Mouse (Mus musculus) MEL (cell line): ENCODE data around the gene Rin2. TPM values are rescaled to one million over a fixed set of nuclear protein-coding genes. Genes with fewer than 3 reads are reported as not detected.

Source experiments
- DNase-seq: peaks from one replicate; pipeline ENCODE4 v3.0.0; 2011; ENCODE audit warnings: low read depth, low spot score
- H3K27ac ChIP-seq: 2 replicates; pipeline ENCODE4 v1.5.1; 2012; ENCODE audit warnings: low read depth, mild to moderate bottlenecking, control low read depth, low read length, moderate library complexity; ENCODE audit not compliant: control insufficient read depth
- H3K27me3 ChIP-seq, 2 experiments: fragments of 150-350 bp in 1 of 2; sonication (generic) in 1 of 2; 2 replicates each; pipeline ENCODE4 v1.6.1; 2012; ENCODE audit warnings: low read length in 2 of 2, mild to moderate bottlenecking in 2 of 2, improper control_type of control experiment in 1 of 2, moderate library complexity in 1 of 2; ENCODE audit not compliant: insufficient read depth in 2 of 2, control insufficient read depth in 1 of 2
- H3K36me3 ChIP-seq, 2 experiments: 2 replicates each; pipeline ENCODE4 v1.6.1; 2012 to 2014; ENCODE audit warnings: low read length in 2 of 2, improper control_type of control experiment in 1 of 2, inconsistent platforms in 1 of 2, mild to moderate bottlenecking in 1 of 2; ENCODE audit not compliant: insufficient read depth in 2 of 2, control insufficient read depth in 1 of 2
- H3K4me1 ChIP-seq, 2 experiments: fragments of 150-350 bp in 1 of 2; sonication (generic) in 1 of 2; 2 replicates each; pipeline ENCODE4 v1.6.1; 2012; ENCODE audit warnings: low read length in 2 of 2, improper control_type of control experiment in 1 of 2, mild to moderate bottlenecking in 1 of 2; ENCODE audit not compliant: insufficient read depth in 2 of 2, control insufficient read depth in 1 of 2
- H3K4me3 ChIP-seq, 2 experiments: fragments of 150-350 bp in 1 of 2; sonication (generic) in 1 of 2; 2 replicates each; pipeline ENCODE4 v1.5.1; 2012; ENCODE audit warnings: low read depth in 2 of 2, low read length in 2 of 2, mild to moderate bottlenecking in 2 of 2, moderate library complexity in 2 of 2, control low read depth in 1 of 2, improper control_type of control experiment in 1 of 2; ENCODE audit not compliant: control insufficient read depth in 1 of 2, insufficient read depth in 1 of 2
- H3K79me2 ChIP-seq: 2 replicates; pipeline ENCODE4 v1.6.1; 2012; ENCODE audit warnings: mild to moderate bottlenecking, low read length, moderate library complexity; ENCODE audit not compliant: control insufficient read depth, poor library complexity, insufficient read depth
- H3K9ac ChIP-seq: 2 replicates; pipeline ENCODE4 v1.6.1; 2012; ENCODE audit warnings: low read depth, mild to moderate bottlenecking, control low read depth, low read length, moderate library complexity; ENCODE audit not compliant: control insufficient read depth, poor library complexity, severe bottlenecking
- H3K9me3 ChIP-seq: fragments of 150-350 bp; sonication (generic); replicated peaks from 2 replicates; pipeline ENCODE4 v1.6.1; 2012; ENCODE audit warnings: mild to moderate bottlenecking, low read length, improper control_type of control experiment, moderate library complexity; ENCODE audit not compliant: insufficient read depth
- BHLHE40 ChIP-seq: IDR thresholded peaks from 2 replicates; pipeline ENCODE4 v1.6.1; 2012; ENCODE audit warnings: low read depth, mild to moderate bottlenecking, inconsistent platforms, low read length, improper control_type of control experiment, borderline replicate concordance
- CHD1 ChIP-seq: IDR thresholded peaks from 2 replicates; pipeline ENCODE4 v1.6.1; 2012; ENCODE audit warnings: low read depth, mild to moderate bottlenecking, inconsistent platforms, low read length, improper control_type of control experiment
- CHD2 ChIP-seq: IDR thresholded peaks from 2 replicates; pipeline ENCODE4 v1.6.1; 2011; ENCODE audit warnings: low read length, improper control_type of control experiment
- CTCF ChIP-seq, 3 experiments: IDR thresholded peaks in 2 of 3; conservative IDR thresholded peaks in 1 of 3; 2 replicates each; pipeline ENCODE4 v1.5.1; 2011 to 2012; ENCODE audit warnings: low read length in 3 of 3, low read depth in 2 of 3, mild to moderate bottlenecking in 2 of 3, improper control_type of control experiment in 1 of 3, inconsistent platforms in 1 of 3, mixed read lengths in 1 of 3, moderate library complexity in 1 of 3; ENCODE audit not compliant: control insufficient read depth in 1 of 3, insufficient read depth in 1 of 3, poor library complexity in 1 of 3, severe bottlenecking in 1 of 3
- E2F4 ChIP-seq: IDR thresholded peaks from 2 replicates; pipeline ENCODE4 v1.6.1; 2011; ENCODE audit warnings: low read depth, low read length, improper control_type of control experiment, borderline replicate concordance
- ELF1 ChIP-seq: IDR thresholded peaks from 2 replicates; pipeline ENCODE4 v1.6.1; 2014; ENCODE audit warnings: low read depth, mild to moderate bottlenecking, inconsistent platforms, low read length, improper control_type of control experiment, moderate library complexity
- ETS1 ChIP-seq: IDR thresholded peaks from 2 replicates; pipeline ENCODE4 v1.6.1; 2012; ENCODE audit warnings: low read depth, mild to moderate bottlenecking, inconsistent platforms, low read length, improper control_type of control experiment, moderate library complexity
- GATA1 ChIP-seq: IDR thresholded peaks from 2 replicates; pipeline ENCODE4 v1.6.1; 2011; ENCODE audit warnings: low read depth, low read length, improper control_type of control experiment
- HCFC1 ChIP-seq: IDR thresholded peaks from 2 replicates; pipeline ENCODE4 v1.6.1; 2012; ENCODE audit warnings: low read depth, mild to moderate bottlenecking, inconsistent platforms, low read length, improper control_type of control experiment, moderate library complexity
- KAT2A ChIP-seq: conservative IDR thresholded peaks from 2 replicates; pipeline ENCODE4 v1.6.1; 2012; ENCODE audit warnings: low read depth, low read length, improper control_type of control experiment, inconsistent platforms
- MAX ChIP-seq: IDR thresholded peaks from 2 replicates; pipeline ENCODE4 v1.6.1; 2011; ENCODE audit warnings: low read length, improper control_type of control experiment
- MXI1 ChIP-seq: IDR thresholded peaks from 2 replicates; pipeline ENCODE4 v1.6.1; 2011; ENCODE audit warnings: mild to moderate bottlenecking, low read depth, low read length, improper control_type of control experiment
- MYC ChIP-seq: IDR thresholded peaks from 2 replicates; pipeline ENCODE4 v1.6.1; 2011; ENCODE audit warnings: low read depth, mild to moderate bottlenecking, low read length, improper control_type of control experiment, moderate library complexity
- NELFE ChIP-seq: IDR thresholded peaks from 2 replicates; pipeline ENCODE4 v1.6.1; 2011; ENCODE audit warnings: low read depth, low read length, improper control_type of control experiment
- NRF1 ChIP-seq: IDR thresholded peaks from 2 replicates; pipeline ENCODE4 v1.6.1; 2014; ENCODE audit warnings: low read depth, mild to moderate bottlenecking, inconsistent platforms, low read length, improper control_type of control experiment, moderate library complexity; ENCODE audit not compliant: poor library complexity, insufficient read depth, severe bottlenecking
- POLR2A ChIP-seq, 2 experiments: IDR thresholded peaks; 2 replicates each; pipeline ENCODE4 v1.6.1; 2011 to 2012; ENCODE audit warnings: low read length in 2 of 2, mild to moderate bottlenecking in 2 of 2, control low read depth in 1 of 2, improper control_type of control experiment in 1 of 2, low read depth in 1 of 2, moderate library complexity in 1 of 2; ENCODE audit not compliant: control insufficient read depth in 1 of 2, insufficient read depth in 1 of 2, poor library complexity in 1 of 2
- RAD21 ChIP-seq: IDR thresholded peaks from 2 replicates; pipeline ENCODE4 v1.6.1; 2011; ENCODE audit warnings: mild to moderate bottlenecking, low read depth, low read length, improper control_type of control experiment
- SIN3A ChIP-seq: IDR thresholded peaks from 2 replicates; pipeline ENCODE4 v1.6.1; 2012; ENCODE audit warnings: low read length, improper control_type of control experiment, inconsistent platforms
- SMC3 ChIP-seq: IDR thresholded peaks from 2 replicates; pipeline ENCODE4 v1.6.1; 2011; ENCODE audit warnings: low read depth, low read length, improper control_type of control experiment
- TCF12 ChIP-seq: IDR thresholded peaks from 2 replicates; pipeline ENCODE4 v1.6.1; 2014; ENCODE audit warnings: low read depth, mild to moderate bottlenecking, inconsistent platforms, low read length, improper control_type of control experiment, moderate library complexity
- ZNF384 ChIP-seq: IDR thresholded peaks from 2 replicates; pipeline ENCODE4 v1.6.1; 2012; ENCODE audit warnings: low read depth, mild to moderate bottlenecking, inconsistent platforms, low read length, improper control_type of control experiment
- polyA plus RNA-seq, 2 experiments: library from polyadenylated mRNA; stranded (reverse) in 1 of 2; unstranded in 1 of 2; fragments of >175 nt in 1 of 2; fragments of >200 nt in 1 of 2; gene quantifications; 2 replicates each; pipeline versions ENCODE4 v1.2.1 to v1.2.4; 2012; ENCODE audit warnings: low replicate concordance in 2 of 2, low read depth in 1 of 2; ENCODE audit not compliant: insufficient read length in 2 of 2, insufficient read depth in 1 of 2, missing spikeins in 1 of 2
- total RNA-seq: library from RNA; depleted of rRNA; stranded (reverse); fragments of 300-350 nt; gene quantifications from 2 replicates; pipeline ENCODE4 v1.2.3, GENCODE M21; 2012

The Rin2 gene
- total and polyA plus RNA-seq, 3 experiments, result 0.01 TPM; not detected in 2

GRCm38 (mm10) chr2:145920941-145921650 lies 246.1 kb downstream of the Rin2 start:
- TF ChIP-seq SMC3, result peak; percentile 46
- 0 out of 2 replicates have a peak, but pooled peaks have one; percentile 38 for TF ChIP-seq MAX
- TF ChIP-seq CTCF (IDR thresholded peaks at IDR 0.05 in 2 of 3, conservative IDR thresholded peaks at IDR 0.05 in 1 of 3; ENCODE audit: control insufficient read depth in 1 of 3, insufficient read depth in 1 of 3, low read depth in 2 of 3, low read length in 3 of 3, poor library complexity in 1 of 3, severe bottlenecking in 1 of 3), result peak in 2 of 3 experiments; percentile 47 to 53; a peak in 4 of 6 replicates
- TF ChIP-seq MYC, result peak; percentile 72; the same call in 1 of the 2 replicates
- no peak for TF ChIP-seq TCF12
- no peak for TF ChIP-seq MXI1
- TF ChIP-seq CHD1, result no peak
- TF ChIP-seq RAD21, result peak; percentile 22
- TF ChIP-seq BHLHE40, result no peak
- no peaks in the 10 kb centered on the region for H3K79me2 ChIP-seq
- DNase-seq, result peak; percentile 35
- peaks cover 0 to 11% of the 10 kb centered on the region in 2 experiments; a peak in 2 of 4 replicates for H3K36me3 ChIP-seq
- no peak overlapping the region for H3K9ac ChIP-seq
- no peak overlapping the region for H3K4me3 ChIP-seq
- H3K27me3 ChIP-seq, result no peaks in the 10 kb centered on the region
- no peaks in the 10 kb centered on the region for H3K9me3 ChIP-seq
- H3K4me1 ChIP-seq, result no peaks in the 10 kb centered on the region
- no peak overlapping the region for H3K27ac ChIP-seq

GRCm38 (mm10) chr2:145934339-145935231 lies 259.6 kb downstream of the Rin2 start, which contains the start of the genes Cfap61 and Crnkl1:
Cfap61 (plus strand) TSS chr2:145934784.
Crnkl1 (minus strand) TSS chr2:145935014.
- Histone ChIP-seq H3K4me3 (peak within 1 kb of the TSS; percentile 85 to 99), H3K4me1 (peaks cover 0 to 5% of the 10 kb centered on the region in 2 experiments; a peak in 1 of 4 replicates), H3K27ac (peak within 1 kb of the TSS; percentile 27; the same call in 1 of the 2 replicates), H3K79me2 (peaks cover 5% of the 10 kb centered on the region), H3K36me3 (peaks cover 0 to 4% of the 10 kb centered on the region in 2 experiments; a peak in 3 of 4 replicates), H3K9me3 (no peaks in the 10 kb centered on the region), H3K9ac (peak within 1 kb of the TSS; percentile 91), H3K27me3 (peaks cover 0 to under 1% of the 10 kb centered on the region in 2 experiments; a peak in 1 of 4 replicates)
- DNase-seq, result peak; percentile 96
- TF ChIP-seq NRF1, result peak; percentile 21; the same call in 1 of the 2 replicates
- peak; percentile 83 for TF ChIP-seq NELFE
- TF ChIP-seq SIN3A, result peak; percentile 99
- peak; percentile 89 for TF ChIP-seq ELF1
- TF ChIP-seq SMC3, result no peak
- TF ChIP-seq E2F4, result peak; percentile 83
- TF ChIP-seq CHD2, result peak; percentile 30; the same call in 1 of the 2 replicates
- TF ChIP-seq HCFC1, result peak; percentile 92
- TF ChIP-seq RAD21, result no peak
- 0 out of 2 replicates have a peak, but pooled peaks have one; percentile 11 for TF ChIP-seq GATA1
- TF ChIP-seq MXI1, result peak; percentile 96
- TF ChIP-seq ETS1, result no peak
- peak; percentile 46 to 77; a peak in 3 of 4 replicates for TF ChIP-seq POLR2A (IDR thresholded peaks at IDR 0.05; ENCODE audit: control insufficient read depth in 1 of 2, insufficient read depth in 1 of 2, low read depth in 1 of 2, low read length in 2 of 2, poor library complexity in 1 of 2)
- no peak for TF ChIP-seq BHLHE40
- TF ChIP-seq KAT2A, result peak; percentile 66; the same call in 1 of the 2 replicates
- peak; percentile 94 for TF ChIP-seq ZNF384
